Mouse (Mus musculus): ENCODE data around the gene Arl8a. TPM values are rescaled to one million over a fixed set of nuclear protein-coding genes. Genes with fewer than 3 reads are reported as not detected.

Gene Arl8a
- polyA plus RNA-seq, 1 experiment from 2014 or later: 59.2 TPM

DNA sequence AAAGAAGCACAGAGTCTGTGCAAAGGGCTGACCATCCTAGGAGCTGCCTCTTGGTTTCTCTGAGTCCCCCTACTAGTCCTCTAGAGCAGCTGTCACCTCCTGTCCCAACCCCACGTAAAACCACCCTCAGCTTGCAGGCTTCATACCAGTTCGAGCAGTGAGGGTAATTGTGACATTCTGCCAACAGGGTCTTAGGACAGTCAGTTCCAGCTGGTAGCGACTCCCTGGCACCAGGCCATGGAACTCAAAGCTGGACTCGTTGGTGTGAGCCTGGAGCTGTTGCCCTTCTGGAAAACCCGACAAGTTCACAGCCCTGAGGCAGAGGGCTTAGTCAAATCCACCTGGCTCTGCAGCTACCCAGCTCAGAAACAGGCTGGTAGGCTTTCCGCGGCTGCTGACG is 20.6 kb upstream of the Arl8a start:
- 24% methylated on average over 8 of the region's 8 CpGs for WGBS
- Histone ChIP-seq H3K4me1 (peaks cover 57% of the 10 kb centered on the region), H3K36me3 (no peaks in the 10 kb centered on the region), H3K9ac (no peak overlapping the region), H3K9me3 (no peaks in the 10 kb centered on the region), H3K27me3 (peaks cover 9% of the 10 kb centered on the region; the same call in 1 of the 2 replicates), H3K4me3 (0 out of 2 replicates have a peak overlapping the region, but pooled peaks have one; percentile 11), H3K27ac (peak overlapping the region; percentile 85), H3K4me2 (peak overlapping the region; percentile 21)
- no peak for ATAC-seq (ENCODE audit: insufficient number of reproducible peaks, low FRiP score, low TSS enrichment, low read depth)

DNA sequence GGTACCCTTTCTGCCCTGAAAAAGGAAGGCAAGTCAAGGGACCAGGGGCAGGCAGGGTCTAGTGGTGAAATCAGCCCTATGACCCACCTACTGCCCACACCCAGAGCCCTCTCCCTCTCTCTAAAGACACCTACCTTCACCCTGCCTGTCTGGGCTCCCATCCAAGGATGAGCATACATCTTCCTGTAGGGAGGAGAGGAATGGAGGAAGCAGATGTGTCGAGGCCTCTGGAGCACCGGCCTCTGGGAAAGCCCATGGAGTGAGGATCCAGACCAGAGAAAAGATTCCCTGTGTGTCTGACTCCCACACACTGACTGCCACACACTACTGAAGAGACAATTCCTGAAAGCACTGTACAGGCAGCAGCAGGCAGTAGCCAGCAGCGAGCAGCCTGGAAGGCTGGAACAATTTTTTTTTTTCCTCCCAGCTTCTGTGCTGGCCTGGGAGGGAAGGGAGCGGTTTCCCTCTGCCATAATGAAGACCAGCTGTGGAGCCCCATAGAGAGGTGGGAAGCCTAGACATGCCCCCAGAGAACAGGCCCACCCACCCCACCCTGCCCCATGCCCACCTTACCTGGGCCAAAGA is 20.1 kb upstream of the Arl8a start:
- Histone ChIP-seq H3K4me3 (0 out of 2 replicates have a peak overlapping the region, but pooled peaks have one; percentile 11), H3K27ac (peak overlapping the region; percentile 85), H3K9ac (no peak overlapping the region), H3K27me3 (peaks cover 9% of the 10 kb centered on the region; the same call in 1 of the 2 replicates), H3K9me3 (no peaks in the 10 kb centered on the region), H3K36me3 (no peaks in the 10 kb centered on the region), H3K4me2 (peak overlapping the region; percentile 21), H3K4me1 (peaks cover 63% of the 10 kb centered on the region)
- no peak for ATAC-seq (ENCODE audit: insufficient number of reproducible peaks, low FRiP score, low TSS enrichment, low read depth)
- WGBS: 11% methylated on average over 4 of the region's 4 CpGs

DNA sequence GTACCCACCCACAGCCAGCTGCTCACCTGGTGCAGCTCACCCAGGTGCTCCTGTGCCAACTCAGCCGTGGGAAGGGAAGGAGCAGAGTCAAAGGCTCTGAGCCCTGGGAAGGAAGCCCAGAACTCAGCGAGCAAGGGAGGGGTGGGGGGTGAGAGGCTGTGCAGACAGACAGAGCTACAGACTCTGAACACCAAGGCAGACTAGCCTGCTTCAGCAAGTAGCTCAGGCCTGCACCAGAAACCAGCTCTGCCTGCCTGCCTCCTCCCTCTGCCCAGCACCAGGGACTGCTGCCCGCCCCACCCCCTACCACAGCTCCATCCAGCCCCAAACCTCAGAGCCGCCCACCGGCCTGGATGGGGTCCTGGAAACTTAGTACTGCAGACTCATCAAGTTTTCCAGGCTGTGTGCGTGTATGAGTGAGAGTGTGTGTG is 18.6 kb upstream of the Arl8a start:
- 19% methylated on average over 5 of the region's 6 CpGs for WGBS
- peak; percentile 85 for ATAC-seq (ENCODE audit: insufficient number of reproducible peaks, low FRiP score, low TSS enrichment, low read depth)
- Histone ChIP-seq H3K4me2 (peak overlapping the region; percentile 24), H3K9ac (0 out of 2 replicates have a peak overlapping the region, but pooled peaks have one; percentile 31), H3K9me3 (no peaks in the 10 kb centered on the region), H3K4me3 (peak overlapping the region; percentile 11; the same call in 1 of the 2 replicates), H3K36me3 (no peaks in the 10 kb centered on the region), H3K27ac (peak overlapping the region; percentile 85), H3K27me3 (peaks cover 9% of the 10 kb centered on the region; the same call in 1 of the 2 replicates), H3K4me1 (peaks cover 77% of the 10 kb centered on the region)

DNA sequence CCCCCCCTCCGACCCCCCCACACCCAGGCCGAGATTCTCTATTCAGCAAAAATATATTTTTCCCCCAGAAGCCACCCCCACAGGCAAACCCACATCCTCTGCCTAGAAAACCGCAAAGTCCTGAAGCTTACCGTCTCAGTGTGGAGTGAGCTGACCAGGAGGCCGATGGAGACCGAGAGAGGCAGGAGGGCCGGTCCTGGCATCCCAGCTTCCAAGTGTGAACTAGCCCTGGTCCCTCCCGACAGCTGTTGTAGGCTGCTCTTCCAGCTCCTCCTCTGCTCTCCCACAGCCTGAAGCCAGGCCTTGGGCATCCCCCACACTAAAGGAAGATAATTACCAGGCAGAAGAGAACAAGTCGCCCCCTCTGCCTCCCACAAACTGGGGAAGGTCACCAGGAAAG is 17.6 kb upstream of the Arl8a start:
- no peak for ATAC-seq (ENCODE audit: insufficient number of reproducible peaks, low FRiP score, low TSS enrichment, low read depth)
- Histone ChIP-seq H3K4me2 (no peak overlapping the region), H3K36me3 (no peaks in the 10 kb centered on the region), H3K27ac (peak overlapping the region; percentile 85), H3K9me3 (no peaks in the 10 kb centered on the region), H3K4me1 (peaks cover 77% of the 10 kb centered on the region), H3K9ac (no peak overlapping the region), H3K27me3 (peaks cover 9% of the 10 kb centered on the region; the same call in 1 of the 2 replicates), H3K4me3 (no peak overlapping the region)
- 32% methylated on average over 9 of the region's 9 CpGs for WGBS

DNA sequence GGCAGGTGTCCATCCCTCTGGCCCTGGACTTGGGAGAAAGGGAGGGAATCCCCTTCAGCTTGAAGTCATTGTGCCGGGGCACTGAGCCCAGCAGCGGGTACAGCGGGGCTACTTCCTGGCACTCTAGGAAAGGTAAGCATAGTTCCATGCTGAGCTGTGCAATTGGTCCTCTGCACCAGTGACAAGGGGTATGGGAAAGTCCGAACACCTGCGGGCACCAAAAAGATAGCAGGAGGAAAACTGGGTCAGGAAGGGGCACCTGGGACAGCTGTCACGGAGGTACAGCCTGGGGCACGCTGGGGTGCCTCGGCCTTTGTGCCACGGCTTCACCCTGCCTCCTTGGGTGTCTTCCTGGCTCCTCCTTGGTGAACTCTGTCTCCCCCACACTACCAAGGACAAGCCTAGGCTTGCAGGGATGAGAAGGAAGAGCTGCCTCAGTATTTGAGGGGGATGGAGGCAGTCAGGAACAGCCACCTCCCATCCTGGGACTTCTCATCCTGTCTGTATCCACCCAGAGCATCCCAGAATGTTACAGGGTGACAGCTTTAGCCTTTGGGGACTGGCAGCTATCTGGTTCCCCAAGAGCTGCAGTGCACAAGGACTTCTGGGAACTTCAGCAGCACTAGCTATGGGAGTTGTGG is 17.0 kb upstream of the Arl8a start:
- no peak overlapping the region for H3K9ac ChIP-seq
- H3K4me1 ChIP-seq: peaks cover 77% of the 10 kb centered on the region
- ATAC-seq (ENCODE audit: insufficient number of reproducible peaks, low FRiP score, low TSS enrichment, low read depth): no peak
- H3K27me3 ChIP-seq: peaks cover 9% of the 10 kb centered on the region; the same call in 1 of the 2 replicates
- H3K27ac ChIP-seq: no peak overlapping the region; the same call in 1 of the 2 replicates
- no peaks in the 10 kb centered on the region for H3K9me3 ChIP-seq
- no peak overlapping the region for H3K4me3 ChIP-seq
- no peak overlapping the region for H3K4me2 ChIP-seq
- no peaks in the 10 kb centered on the region for H3K36me3 ChIP-seq
- WGBS: 73% methylated on average over 9 of the region's 9 CpGs

DNA sequence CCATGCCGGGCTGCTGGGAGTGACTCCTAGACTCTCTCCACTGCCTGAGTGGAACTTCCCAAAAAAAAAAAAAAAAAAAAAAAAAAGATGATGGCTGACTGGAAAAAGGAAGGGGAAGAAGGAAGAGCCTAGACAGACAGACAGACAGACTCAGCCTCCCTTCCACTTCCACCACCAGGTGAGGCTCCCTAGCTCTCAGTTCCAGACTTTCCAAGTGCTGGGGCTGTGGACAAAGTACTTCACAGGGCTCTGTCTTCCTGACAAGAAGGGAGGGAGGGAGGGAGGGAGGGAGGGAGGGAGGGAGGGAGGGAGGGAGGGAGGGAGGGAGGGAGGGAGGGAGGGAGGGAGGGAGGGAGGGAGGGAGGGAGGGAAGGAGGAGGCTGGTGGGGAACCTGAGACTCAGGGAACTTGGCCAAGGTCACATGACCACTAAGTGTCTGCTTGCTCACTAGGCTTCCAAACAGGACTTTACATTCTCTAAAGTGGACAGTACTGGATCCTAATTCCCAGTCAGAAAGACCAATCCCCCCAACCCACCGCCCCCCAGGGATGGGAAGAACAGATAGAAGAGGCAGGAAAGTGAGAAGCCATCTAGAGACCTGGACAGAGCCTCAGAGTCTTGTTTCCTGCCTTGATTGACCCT is 16.1 kb upstream of the Arl8a start:
- ATAC-seq (ENCODE audit: insufficient number of reproducible peaks, low FRiP score, low TSS enrichment, low read depth): no peak
- H3K4me2 ChIP-seq: no peak overlapping the region

DNA sequence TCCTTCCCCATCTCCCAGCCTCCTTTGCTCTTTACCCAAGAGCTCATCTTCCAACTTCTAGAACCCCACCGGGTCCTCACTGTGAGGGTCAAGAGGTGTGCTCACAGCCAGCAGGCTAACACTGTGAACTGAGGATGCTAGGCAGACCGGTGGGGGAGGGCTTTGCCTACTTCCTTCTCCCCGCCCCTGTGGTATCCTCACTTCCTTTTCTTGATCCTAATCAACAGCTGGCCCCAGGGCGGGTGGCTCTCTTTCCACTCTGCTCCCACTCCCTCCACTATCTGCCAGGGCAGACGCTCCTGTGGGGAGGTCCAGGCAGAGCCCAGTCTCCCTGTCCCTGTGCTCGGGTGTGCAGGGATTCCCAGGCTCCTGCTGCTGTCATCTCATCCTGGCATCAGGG is 15.6 kb upstream of the Arl8a start:
- Histone ChIP-seq H3K27ac (no peak overlapping the region), H3K9me3 (no peaks in the 10 kb centered on the region), H3K4me3 (no peak overlapping the region), H3K9ac (no peak overlapping the region), H3K36me3 (no peaks in the 10 kb centered on the region), H3K4me1 (peaks cover 66% of the 10 kb centered on the region), H3K27me3 (0 out of 2 replicates have a peak, but pooled peaks cover 6% of the 10 kb centered on the region), H3K4me2 (no peak overlapping the region)
- WGBS: 21% methylated on average over 6 of the region's 6 CpGs
- ATAC-seq (ENCODE audit: insufficient number of reproducible peaks, low FRiP score, low TSS enrichment, low read depth): no peak

More for the DNA sequence above, 16.1 kb upstream of the Arl8a start:
- no peaks in the 10 kb centered on the region for H3K36me3 ChIP-seq
- H3K27ac ChIP-seq: no peak overlapping the region
- H3K9me3 ChIP-seq: no peaks in the 10 kb centered on the region
- WGBS: 74% methylated on average over 2 of the region's 2 CpGs
- 0 out of 2 replicates have a peak, but pooled peaks cover 6% of the 10 kb centered on the region for H3K27me3 ChIP-seq
- no peak overlapping the region for H3K9ac ChIP-seq
- peaks cover 71% of the 10 kb centered on the region for H3K4me1 ChIP-seq
- H3K4me3 ChIP-seq: no peak overlapping the region

DNA sequence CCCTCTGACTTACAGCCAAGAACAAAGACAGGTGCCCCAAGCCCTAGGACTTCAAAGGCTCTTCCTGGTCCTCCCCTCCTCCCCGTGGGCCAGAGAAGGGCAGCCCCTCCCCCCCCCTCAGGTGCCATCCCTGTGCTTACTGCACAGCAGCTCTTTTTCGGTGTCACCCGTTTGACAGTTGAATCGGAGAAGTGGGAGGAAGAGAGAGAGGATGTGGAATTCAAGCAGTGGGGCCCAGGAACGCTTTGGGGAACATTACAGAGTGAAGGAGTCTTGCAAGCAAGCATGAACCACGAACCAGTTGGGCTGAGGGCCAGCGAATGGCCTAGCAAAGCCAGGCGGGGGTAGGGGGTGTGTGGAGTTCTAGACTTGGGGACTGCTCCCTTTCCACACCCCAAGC is 15.1 kb upstream of the Arl8a start:
- Histone ChIP-seq H3K36me3 (no peaks in the 10 kb centered on the region), H3K9me3 (no peaks in the 10 kb centered on the region), H3K27me3 (0 out of 2 replicates have a peak, but pooled peaks cover 6% of the 10 kb centered on the region), H3K27ac (no peak overlapping the region; the same call in 1 of the 2 replicates), H3K4me3 (no peak overlapping the region), H3K9ac (no peak overlapping the region), H3K4me1 (peaks cover 61% of the 10 kb centered on the region), H3K4me2 (no peak overlapping the region)
- WGBS: 38% methylated on average over 8 of the region's 8 CpGs
- no peak for ATAC-seq (ENCODE audit: insufficient number of reproducible peaks, low FRiP score, low TSS enrichment, low read depth)

DNA sequence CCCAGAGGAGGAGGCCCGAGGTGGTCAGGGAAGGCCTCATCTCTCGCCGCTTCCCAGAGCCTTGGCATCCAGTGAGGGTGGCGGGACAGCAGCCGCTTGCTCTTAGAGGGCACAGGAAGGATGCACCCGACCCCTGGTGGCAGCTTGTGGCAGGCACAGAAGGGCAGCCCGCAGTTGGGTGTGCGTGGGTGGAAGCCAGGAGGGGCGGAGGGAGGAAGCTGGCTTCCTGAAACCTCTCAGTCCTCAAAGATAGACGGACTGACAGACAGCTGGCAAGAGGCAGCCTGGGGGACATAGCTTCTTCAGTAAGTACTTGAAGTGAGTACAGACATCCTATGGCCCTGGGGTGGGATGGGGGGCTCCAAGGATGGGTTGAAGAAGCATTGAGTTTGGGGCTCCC is 14.2 kb upstream of the Arl8a start, which contains the start of gene Ptpn7:
Gene Ptpn7, plus strand, starts transcription at position 228 of the 400 bp plus-strand sequence.
- ATAC-seq (ENCODE audit: insufficient number of reproducible peaks, low FRiP score, low TSS enrichment, low read depth): no peak
- 0 out of 2 replicates have a peak, but pooled peaks cover 6% of the 10 kb centered on the region for H3K27me3 ChIP-seq
- peak within 1 kb of the TSS; percentile 17; the same call in 1 of the 2 replicates for H3K27ac ChIP-seq
- no peak within 1 kb of the TSS for H3K9ac ChIP-seq
- WGBS: 50% methylated on average over 10 of the region's 10 CpGs
- no peaks in the 10 kb centered on the region for H3K36me3 ChIP-seq
- H3K4me1 ChIP-seq: peaks cover 51% of the 10 kb centered on the region
- H3K9me3 ChIP-seq: no peaks in the 10 kb centered on the region
- H3K4me3 ChIP-seq: no peak within 1 kb of the TSS
- no peak within 1 kb of the TSS for H3K4me2 ChIP-seq

DNA sequence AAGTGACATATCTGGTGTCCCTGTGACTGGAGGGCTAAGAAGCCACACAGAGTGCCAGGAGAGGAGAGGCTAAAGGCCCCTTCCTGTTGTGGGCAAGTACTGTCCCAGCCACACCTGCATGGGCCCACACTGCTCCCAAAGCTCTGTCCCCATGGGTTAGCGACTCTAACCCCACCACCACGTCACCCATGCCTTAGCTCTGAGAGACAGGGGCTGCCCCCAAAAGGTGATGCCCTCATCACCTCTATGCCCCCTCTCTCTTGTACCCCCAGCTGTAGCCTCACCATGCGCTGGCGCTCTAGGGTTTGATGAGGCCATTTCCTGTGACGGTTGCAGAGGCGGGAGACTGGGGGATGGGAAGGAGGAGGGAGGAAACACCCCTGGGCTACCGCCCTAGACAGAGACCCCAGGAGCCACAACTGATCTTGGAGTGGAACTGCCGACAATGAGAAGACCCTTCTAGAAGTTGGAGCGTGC is 13.7 kb upstream of the Arl8a start:
- ATAC-seq (ENCODE audit: insufficient number of reproducible peaks, low FRiP score, low TSS enrichment, low read depth): no peak
- Histone ChIP-seq H3K27ac (no peak overlapping the region), H3K27me3 (0 out of 2 replicates have a peak, but pooled peaks cover 6% of the 10 kb centered on the region)

DNA sequence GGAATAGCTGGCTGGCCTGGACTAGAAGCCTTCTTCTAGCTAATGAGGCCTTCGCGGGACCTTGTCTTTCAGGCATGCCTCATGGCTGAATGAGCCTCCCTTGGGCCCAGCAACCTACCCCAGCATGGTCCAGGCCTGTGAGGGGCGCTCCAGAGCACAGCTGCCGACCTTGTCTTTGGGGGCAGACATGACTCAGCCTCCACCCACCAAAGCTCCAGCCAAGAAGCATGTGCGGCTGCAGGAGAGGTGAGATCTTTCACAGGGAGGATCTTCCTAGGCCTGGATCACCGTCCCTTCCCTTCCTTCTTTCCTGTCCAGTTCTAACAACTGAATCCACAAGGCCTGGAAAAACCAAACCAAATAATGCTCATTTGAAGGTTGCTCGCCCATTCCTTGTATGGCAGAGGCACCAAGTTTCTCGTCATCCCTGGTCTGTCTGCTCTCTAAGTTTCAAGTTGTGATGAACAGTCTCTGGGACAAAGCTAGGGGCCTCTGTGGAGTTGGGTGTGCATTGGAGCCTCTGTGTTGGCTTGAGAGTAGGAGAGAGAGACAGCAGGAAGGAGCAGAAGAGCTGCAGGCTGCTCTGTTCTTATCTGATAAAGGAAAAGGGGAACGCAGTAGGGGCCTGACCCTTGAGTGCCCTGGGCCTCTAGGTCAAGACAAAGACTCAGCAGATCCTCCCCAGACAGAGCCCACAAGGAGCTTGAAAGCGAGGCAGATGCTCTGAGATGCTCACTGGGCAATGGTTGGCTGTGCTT is 12.8 kb upstream of the Arl8a start:
- Histone ChIP-seq H3K9me3 (no peaks in the 10 kb centered on the region), H3K27ac (no peak overlapping the region), H3K9ac (no peak overlapping the region), H3K36me3 (no peaks in the 10 kb centered on the region), H3K4me3 (no peak overlapping the region), H3K4me1 (peaks cover 38% of the 10 kb centered on the region), H3K4me2 (no peak overlapping the region), H3K27me3 (0 out of 2 replicates have a peak, but pooled peaks cover 6% of the 10 kb centered on the region)
- 81% methylated on average over 10 of the region's 10 CpGs for WGBS
- ATAC-seq (ENCODE audit: insufficient number of reproducible peaks, low FRiP score, low TSS enrichment, low read depth): no peak

More for the DNA sequence above, 13.7 kb upstream of the Arl8a start:
- Histone ChIP-seq H3K4me3 (no peak overlapping the region), H3K9ac (no peak overlapping the region), H3K36me3 (no peaks in the 10 kb centered on the region), H3K9me3 (no peaks in the 10 kb centered on the region), H3K4me1 (peaks cover 47% of the 10 kb centered on the region), H3K4me2 (no peak overlapping the region)
- 89% methylated on average over 9 of the region's 9 CpGs for WGBS
